Mouse (Mus musculus) large intestine, adult 2 months (tissue): ENCODE results near the gene Pdlim3. TPM values are rescaled to one million over a fixed set of nuclear protein-coding genes. Genes with fewer than 3 reads are reported as not detected.
A peak's percentile ranks its signal among the peaks of the same experiment; 100 is the strongest.

Experiments
- DNase-seq: peaks from one replicate; pipeline ENCODE4 v3.0.0-alpha.2; 2012; ENCODE audit warnings: low read depth, low spot score
- WGBS: fragments of 180-500 bp; shearing (Covaris S2); methylation state at CpG from one replicate; pipeline ENCODE4 v1.1.7; 2018; 5-methylcytosine and 5-hydroxymethylcytosine counted together
- polyA plus RNA-seq: library from polyadenylated mRNA; depleted of rRNA; stranded (reverse); fragments of >200 nt; gene quantifications from 2 replicates; pipeline ENCODE4 v1.2.3, GENCODE M21; 2012; rRNA removed

Pdlim3 gene
- polyA plus RNA-seq, 1 experiment, result 79.4 TPM

DNA sequence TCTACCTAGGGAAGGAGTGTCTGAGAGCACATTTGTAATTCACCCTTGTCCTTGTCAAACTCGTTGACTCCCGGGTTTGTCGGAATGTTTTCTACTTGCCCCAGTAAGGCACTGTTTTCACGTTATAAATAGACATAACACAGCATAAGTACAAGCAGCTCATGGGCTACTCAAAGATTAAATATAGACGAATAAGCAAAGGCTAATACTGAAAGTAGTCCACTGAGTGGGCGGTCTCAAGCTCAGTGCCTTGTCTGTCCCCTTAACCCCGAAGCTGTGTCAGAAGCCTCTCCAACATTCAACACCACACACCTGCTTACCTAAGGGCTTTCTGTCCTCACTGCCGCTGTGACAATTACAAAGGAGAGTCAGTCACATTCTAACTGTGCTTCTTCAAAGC is 16.4 kb downstream of the Pdlim3 start:
- 74% methylated on average over 8 of the region's 8 CpGs for WGBS

DNA sequence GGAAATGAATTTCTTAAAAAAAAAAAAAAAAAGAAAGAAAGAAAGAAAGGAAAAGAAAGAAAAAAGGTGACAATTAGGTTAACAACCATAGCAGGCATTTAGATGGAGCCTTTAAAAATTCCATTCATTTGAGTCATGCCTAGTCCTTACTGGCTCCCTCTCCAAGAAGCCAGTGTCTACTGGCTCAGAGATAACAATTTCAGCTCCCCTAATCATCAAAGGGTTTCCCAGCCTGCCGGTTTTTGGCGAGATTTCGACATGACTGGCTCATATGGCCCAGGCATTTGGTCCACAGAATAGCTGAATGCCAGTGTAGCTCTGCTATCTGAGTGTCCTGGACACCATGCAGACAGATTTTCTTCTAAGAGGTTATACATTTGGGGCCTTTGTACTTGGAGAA is 18.4 kb downstream of the Pdlim3 start:
- 16% methylated on average over 3 of the region's 3 CpGs for WGBS

More for the DNA sequence above, 16.4 kb downstream of the Pdlim3 start:
- DNase-seq, result no peak

DNA sequence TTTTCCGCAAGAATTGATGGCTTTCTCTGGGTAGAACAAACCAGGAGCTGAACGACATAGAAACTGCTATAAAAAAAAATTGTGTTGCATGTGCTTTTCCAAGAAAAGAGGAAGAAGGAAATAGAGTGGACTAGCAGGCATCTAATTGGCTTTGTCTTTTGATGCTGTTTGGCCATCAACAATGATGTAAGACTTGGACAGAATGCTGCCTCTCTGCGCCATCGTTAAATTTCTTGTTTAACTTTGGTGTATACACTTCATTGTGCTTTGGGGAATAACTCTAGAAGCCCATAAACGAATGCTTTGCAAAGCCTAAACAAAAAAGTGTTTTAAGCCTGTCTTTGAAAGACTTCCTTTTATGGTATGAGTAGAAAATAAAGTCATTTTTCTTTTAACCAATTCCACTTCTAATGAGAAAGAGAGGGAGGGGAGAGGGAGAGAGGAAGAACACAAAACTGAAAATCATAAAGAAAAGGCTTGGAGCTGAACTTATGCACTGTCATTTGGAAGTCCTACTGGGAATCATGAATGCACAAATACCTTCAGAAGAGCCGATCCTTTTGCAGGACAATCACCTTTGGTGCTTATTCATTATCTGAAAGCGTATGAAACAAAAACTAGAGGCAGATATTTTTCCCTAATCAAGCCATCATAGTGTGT is 20.5 kb downstream of the Pdlim3 start:
- no peak for DNase-seq
- WGBS, result 50% methylated on average over 7 of the region's 7 CpGs

More for the DNA sequence above, 18.4 kb downstream of the Pdlim3 start:
- DNase-seq, result no peak

DNA sequence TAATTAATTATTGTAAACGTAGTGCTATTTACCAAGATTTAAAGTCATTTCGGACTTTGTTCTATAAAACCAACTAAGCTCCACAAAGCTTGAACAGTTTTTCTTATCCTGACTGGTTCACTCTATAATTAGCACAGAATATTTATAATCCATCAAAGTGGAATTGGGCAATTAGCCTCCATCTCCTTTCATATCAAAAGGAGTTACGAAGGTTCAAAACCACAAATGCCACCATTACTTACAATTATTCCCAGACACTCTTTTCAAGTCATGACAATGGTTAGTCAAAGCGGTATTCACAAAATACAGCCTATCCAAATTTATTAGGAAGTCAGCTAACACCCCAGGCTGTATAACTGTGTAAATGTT is 21.0 kb downstream of the Pdlim3 start:
- 90% methylated on average over 4 of the region's 4 CpGs for whole genome bisulfite sequencing
- no peak for DNase-seq

DNA sequence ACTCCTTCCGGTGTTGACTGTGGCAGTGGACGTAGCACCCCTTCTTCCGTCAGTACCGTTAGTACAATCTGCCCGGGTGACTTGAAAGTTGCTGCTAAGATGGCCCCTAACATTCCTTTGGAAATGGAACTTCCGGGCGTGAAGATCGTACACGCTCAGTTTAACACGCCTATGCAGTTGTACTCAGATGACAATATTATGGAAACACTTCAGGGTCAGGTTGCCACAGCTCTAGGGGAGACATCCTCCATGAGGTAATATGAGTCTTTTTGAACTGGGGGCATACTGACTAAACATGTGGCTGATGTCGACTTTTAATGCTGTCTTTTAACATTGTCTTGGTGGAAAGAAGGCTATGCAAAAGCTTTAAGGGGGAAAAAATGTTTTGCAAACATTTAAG is 28.4 kb downstream of the Pdlim3 start:
- whole genome bisulfite sequencing, result 79% methylated on average over 11 of the region's 11 CpGs
- no peak for DNase-seq

DNA sequence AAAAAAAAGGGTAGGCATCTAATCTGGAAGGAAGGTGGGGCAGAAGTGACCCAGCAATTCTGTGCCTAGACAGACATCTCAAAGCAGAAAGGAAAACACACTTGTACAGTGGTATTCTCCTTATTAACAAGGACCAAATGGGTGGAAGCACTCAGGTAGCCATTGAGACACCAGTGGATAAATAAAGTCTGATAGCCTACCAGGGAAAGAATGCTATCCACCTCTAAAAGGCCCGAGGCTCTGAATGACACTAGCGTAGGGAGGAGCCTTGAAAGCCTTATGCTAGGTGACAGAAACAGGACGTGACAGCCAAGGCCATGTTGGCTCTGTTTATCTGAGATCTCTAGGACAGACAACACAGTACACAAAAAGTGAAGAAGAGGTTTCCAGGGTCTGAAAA is 31.2 kb downstream of the Pdlim3 start:
- DNase-seq, result no peak
- WGBS, result 77% methylated on average over 3 of the region's 3 CpGs

DNA sequence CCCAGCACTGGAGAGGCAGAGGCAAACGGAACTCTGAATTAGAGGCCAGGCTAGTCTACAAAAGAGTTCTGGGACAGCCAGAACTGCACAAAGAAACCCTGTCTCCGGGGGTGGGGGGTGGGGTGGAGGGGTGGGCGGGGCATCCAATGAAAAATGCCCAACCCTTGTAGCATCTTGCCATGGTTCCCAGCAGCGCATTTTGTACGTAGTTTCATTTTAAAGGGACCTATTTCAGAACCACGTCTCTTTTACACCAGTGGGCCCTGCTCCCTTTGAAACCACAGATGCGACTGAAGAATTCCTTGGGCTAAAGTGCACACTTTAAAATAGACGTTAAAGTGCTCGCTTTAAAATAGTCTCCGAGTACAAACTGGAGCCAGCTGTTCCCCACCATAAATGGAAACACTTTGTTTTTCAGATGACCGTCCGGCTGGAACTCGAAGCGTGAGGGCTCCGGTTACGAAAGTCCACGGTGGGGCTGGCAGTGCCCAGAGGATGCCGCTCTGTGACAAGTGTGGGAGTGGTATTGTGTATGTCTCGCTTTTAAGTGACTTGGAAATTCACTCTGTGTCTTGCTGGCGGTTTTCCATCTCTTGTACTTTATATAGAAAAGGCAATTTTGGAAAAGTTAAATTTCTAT is 31.9 kb downstream of the Pdlim3 start:
- no peak for DNase-seq
- WGBS, result 70% methylated on average over 20 of the region's 20 CpGs

DNA sequence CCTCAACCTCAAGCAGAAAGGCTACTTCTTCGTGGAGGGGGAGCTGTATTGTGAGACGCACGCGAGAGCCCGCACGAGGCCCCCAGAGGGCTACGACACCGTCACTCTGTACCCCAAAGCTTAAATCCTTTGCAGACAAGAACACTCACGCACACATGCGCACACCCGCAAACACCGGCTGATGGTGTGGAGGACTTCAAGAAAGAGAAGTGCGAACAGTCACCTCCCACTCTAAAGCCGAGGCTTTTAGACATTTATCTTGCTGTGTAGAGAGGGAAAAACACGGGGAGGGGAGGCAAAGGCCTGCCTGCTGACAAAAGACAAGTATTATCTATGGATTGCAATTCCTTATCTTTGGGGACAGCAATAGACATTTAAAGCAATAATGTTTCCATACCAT is 33.6 kb downstream of the Pdlim3 start:
- WGBS, result 89% methylated on average over 15 of the region's 15 CpGs
- no peak for DNase-seq

DNA sequence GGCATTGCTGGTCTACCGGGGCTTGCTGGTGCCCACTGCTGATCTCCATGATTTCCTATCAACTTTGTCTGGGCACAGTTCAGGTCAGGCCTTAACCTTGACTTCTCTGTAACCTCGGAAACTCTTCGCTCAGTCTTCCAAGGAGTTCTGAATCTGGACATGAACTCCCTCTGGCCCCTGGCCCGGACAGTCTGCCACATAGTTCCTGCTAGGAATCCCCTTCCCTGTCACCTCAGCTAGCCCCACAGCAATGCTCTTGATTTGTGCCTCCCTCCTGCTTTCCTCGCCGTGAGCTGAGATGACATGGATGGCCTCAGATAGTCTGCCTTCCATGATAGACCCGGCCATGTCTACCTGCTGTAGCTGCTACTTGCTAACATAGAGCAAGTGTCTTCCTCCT is 35.1 kb downstream of the Pdlim3 start:
- 88% methylated on average over 7 of the region's 7 CpGs for WGBS
- no peak for DNase-seq

DNA sequence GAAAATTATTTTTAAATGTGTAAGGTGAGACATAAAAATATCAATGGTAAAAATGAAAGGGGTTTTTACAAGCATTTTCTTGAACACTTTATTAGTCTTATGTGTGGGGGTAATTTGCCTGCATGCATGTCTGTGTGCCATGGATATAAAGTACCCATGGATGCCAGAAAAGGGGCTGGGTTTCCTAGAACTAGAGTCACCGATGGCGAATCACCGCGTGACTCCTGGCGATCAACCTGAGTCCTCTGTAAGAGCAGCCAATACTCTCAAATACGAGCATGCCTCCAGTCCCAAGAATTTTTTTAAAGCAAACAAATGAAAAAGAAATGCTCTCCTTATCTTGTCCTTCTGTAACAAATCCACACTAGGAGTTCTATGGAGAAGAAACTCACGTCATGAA is 36.9 kb downstream of the Pdlim3 start:
- DNase-seq, result no peak
- 79% methylated on average over 7 of the region's 7 CpGs for WGBS

DNA sequence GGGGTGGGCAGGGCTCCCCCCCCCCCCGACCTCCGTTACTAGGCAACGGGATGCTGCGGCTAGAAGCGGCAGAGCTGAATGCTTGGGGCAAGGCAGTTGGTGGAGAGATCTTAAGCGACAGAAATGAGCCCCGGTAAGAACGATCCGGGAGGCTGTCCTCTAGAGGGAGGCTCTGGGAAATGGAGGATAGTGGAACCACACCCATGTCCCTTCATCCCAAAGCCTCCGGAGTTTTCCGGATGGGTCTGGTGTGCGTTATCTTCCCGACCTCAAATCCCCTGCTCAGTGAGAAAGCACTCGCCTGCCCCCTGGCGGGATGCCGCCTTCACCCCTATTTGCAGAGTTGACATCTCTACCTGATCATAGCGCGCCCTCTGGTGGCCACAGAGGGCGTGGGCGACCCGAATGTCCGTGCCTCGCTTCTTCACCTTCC is 49.3 kb downstream of the Pdlim3 start, which contains the start of gene Ccdc110:
Ccdc110 (plus strand) TSS at position 38 of the 433 bp plus-strand sequence.
- DNase-seq, result peak; percentile 70
- WGBS, result 4% methylated on average over 23 of the region's 23 CpGs

DNA sequence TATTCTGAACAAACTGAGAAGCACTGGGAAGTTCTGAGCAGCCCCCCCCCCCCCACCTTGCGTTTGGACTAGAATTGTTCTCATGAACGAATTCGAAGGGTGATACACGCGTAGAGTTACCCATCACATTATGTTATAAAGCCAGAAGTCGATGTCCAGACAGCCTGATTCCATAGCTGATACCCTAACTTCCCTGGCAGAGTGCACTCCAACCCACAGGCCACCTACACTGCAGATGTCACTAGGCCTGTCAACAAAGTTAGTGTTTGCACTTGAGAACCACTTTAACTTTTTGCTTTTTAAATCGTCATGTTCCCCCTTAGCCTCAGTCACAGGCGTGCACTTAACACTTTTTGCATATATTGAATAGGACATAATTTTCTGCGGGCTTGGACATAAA is 51.7 kb downstream of the Pdlim3 start:
- no peak for DNase-seq

DNA sequence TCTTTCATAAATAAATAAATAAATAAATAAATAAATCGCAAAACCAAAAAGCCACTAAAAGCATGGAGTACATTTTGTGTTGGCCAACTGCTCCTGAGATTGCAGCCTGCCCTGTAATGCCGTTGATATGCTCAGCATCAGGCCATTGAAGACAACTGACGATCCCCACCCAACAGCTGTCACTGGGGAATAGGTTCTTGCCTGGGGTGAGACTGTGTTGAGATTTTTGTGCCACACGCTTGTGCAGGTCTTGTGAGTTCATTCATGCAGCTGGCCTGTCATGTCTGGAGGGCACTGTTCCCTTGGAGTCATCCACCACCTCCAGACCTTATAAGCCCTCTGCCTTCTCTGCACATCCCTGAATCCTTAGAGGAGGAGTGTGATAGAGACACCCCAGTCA is 61.0 kb downstream of the Pdlim3 start:
- WGBS, result 88% methylated on average over 4 of the region's 4 CpGs
- no peak for DNase-seq

More for the DNA sequence above, 51.7 kb downstream of the Pdlim3 start:
- 84% methylated on average over 9 of the region's 9 CpGs for WGBS

DNA sequence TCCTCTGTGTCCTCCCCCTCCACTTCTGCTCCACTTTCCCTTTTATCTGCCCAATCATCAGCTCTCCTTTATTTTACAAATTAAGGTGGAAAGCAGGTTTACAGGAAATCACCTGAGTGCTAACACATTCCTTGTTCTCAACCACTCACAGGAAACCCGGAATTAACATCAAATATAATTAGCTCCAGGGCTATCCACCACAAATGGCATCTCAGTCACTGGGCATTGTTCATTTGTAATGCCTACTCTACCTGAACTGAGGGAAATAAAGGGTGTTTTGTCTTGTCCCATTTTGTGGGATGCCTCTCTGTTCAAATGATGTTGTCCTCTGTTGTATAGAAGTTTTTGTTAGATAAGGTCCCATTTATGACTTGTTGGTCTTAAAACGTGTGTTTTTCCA is 65.4 kb downstream of the Pdlim3 start:
- no peak for DNase-seq
- 39% methylated on average over 2 of the region's 2 CpGs for WGBS

Other genes with a start within 250 kb of the Pdlim3 start
- 0.05 TPM in 1 of 2 replicates, not detected in the other for gene Ccdc110, start 49.2 kb downstream of the Pdlim3 start, polyA plus RNA-seq
- gene 1700029J07Rik, start 89.8 kb downstream of the Pdlim3 start, polyA plus RNA-seq, result 0.14 and 0.16 TPM in 2 replicates
- gene Ufsp2, start 90.1 kb downstream of the Pdlim3 start, polyA plus RNA-seq, result 17.7 and 20.5 TPM in 2 replicates
- 0.03 and 0.05 TPM in 2 replicates for gene Lrp2bp, start 113.8 kb downstream of the Pdlim3 start, polyA plus RNA-seq
- gene Ankrd37, start 120.2 kb downstream of the Pdlim3 start, polyA plus RNA-seq, result 6.0 and 8.6 TPM in 2 replicates